8 mouse cellular contexts compared by ENCODE assay signal in genomic region chr12:103241311-103242082, GRCm38 (mm10). TPM values are rescaled to one million over a fixed set of nuclear protein-coding genes. Genes with fewer than 3 reads are reported as not detected.
A peak's percentile ranks its signal among the peaks of the same experiment; 100 is the strongest.
DNase-seq lines count a peak whose midpoint lies in the region; ATAC-seq lines count a peak whose summit lies in the region.

No protein-coding gene starts in this region.

- no peaks in the 10 kb centered on the region for H3K9me3 ChIP-seq in heart, embryonic 12.5 days (replicated peaks)
- H3K9me3 ChIP-seq in forebrain, embryonic 16.5 days (ENCODE audit: control insufficient read depth, low read length) = no peaks in the 10 kb centered on the region
- H3K9me3 ChIP-seq in liver, embryonic 15.5 days (replicated peaks) = no peaks in the 10 kb centered on the region

- DNase-seq in heart, postnatal 4 days = no peak
- peak; percentile 67 for DNase-seq in ZHBTc4 (ENCODE audit: low read depth, low spot score)
- no peak for DNase-seq in left cerebral cortex, postnatal 25 days (ENCODE audit: low spot score in 2 of 2)
- no peak for DNase-seq in layer of hippocampus, adult 11-12 months (ENCODE audit: low spot score)
- no peak for DNase-seq in cerebellum, postnatal 4 days (ENCODE audit: low spot score in 2 of 2)

- 0 out of 2 replicates have a peak, but pooled peaks have one; percentile 27 for ATAC-seq in heart, embryonic 12.5 days (ENCODE audit: insufficient number of reproducible peaks, low FRiP score)
- peak; percentile 49 for ATAC-seq in forebrain, embryonic 16.5 days
- no peak for ATAC-seq in liver, embryonic 15.5 days (ENCODE audit: insufficient read depth)

- H3K4me3 ChIP-seq in heart, embryonic 12.5 days = peak overlapping the region; percentile 73
- peak overlapping the region; percentile 68 for H3K4me3 ChIP-seq in forebrain, embryonic 16.5 days (replicated peaks; ENCODE audit: low read length)
- H3K4me3 ChIP-seq in liver, embryonic 15.5 days (replicated peaks) = peak overlapping the region; percentile 46

- intact Hi-C loops in left cerebral cortex, postnatal 25 days (cut with DNase I) = loop anchor here (1.0 kb wide), 2 partner anchors 52 to 97 kb away; no protein-coding TSS in a partner anchor

- H3K36me3 ChIP-seq in heart, embryonic 12.5 days = no peaks in the 10 kb centered on the region
- H3K36me3 ChIP-seq in forebrain, embryonic 16.5 days (ENCODE audit: control insufficient read depth, insufficient read depth) = no peaks in the 10 kb centered on the region
- no peaks in the 10 kb centered on the region for H3K36me3 ChIP-seq in liver, embryonic 15.5 days (replicated peaks)

- H3K9ac ChIP-seq in heart, embryonic 12.5 days = peak overlapping the region; percentile 79
- H3K9ac ChIP-seq in forebrain, embryonic 16.5 days (replicated peaks; ENCODE audit: low read depth, low read length) = peak overlapping the region; percentile 62
- H3K9ac ChIP-seq in liver, embryonic 15.5 days = no peak overlapping the region

- H3K27me3 ChIP-seq in heart, embryonic 12.5 days (replicated peaks) = peaks cover 44% of the 10 kb centered on the region
- peaks cover 13% of the 10 kb centered on the region for H3K27me3 ChIP-seq in forebrain, embryonic 16.5 days (replicated peaks; ENCODE audit: control insufficient read depth, insufficient read depth, low read length)
- peaks cover 54% of the 10 kb centered on the region for H3K27me3 ChIP-seq in liver, embryonic 15.5 days

- no peak overlapping the region for H3K27ac ChIP-seq in heart, embryonic 12.5 days (ENCODE audit: poor library complexity, severe bottlenecking)
- no peak overlapping the region for H3K27ac ChIP-seq in forebrain, embryonic 16.5 days (ENCODE audit: low read length)
- H3K27ac ChIP-seq in liver, embryonic 15.5 days (replicated peaks) = no peak overlapping the region

- H3K4me1 ChIP-seq in heart, embryonic 12.5 days (replicated peaks) = peaks cover 11% of the 10 kb centered on the region
- H3K4me1 ChIP-seq in forebrain, embryonic 16.5 days (replicated peaks; ENCODE audit: control insufficient read depth, insufficient read depth, low read length) = peaks cover 7% of the 10 kb centered on the region
- H3K4me1 ChIP-seq in liver, embryonic 15.5 days (replicated peaks) = no peaks in the 10 kb centered on the region

- H3K4me2 ChIP-seq in heart, embryonic 12.5 days = peak overlapping the region; percentile 80
- peak overlapping the region; percentile 77 for H3K4me2 ChIP-seq in forebrain, embryonic 16.5 days (ENCODE audit: low read length)
- H3K4me2 ChIP-seq in liver, embryonic 15.5 days = peak overlapping the region; percentile 60

- WGBS in heart, embryonic 12.5 days = 13% methylated on average over 36 of the region's 36 CpGs
- WGBS in forebrain, embryonic 16.5 days = 10% methylated on average over 36 of the region's 36 CpGs
- 11% methylated on average over 36 of the region's 36 CpGs for WGBS in liver, embryonic 15.5 days (ENCODE audit: insufficient replicate concordance)

RNA-seq across cellular contexts. Expression of gene Prima1, which starts 0.5 kb away (rescaled TPM):
- polyA plus RNA-seq in heart, embryonic 12.5 days (2016; fragmentation: Nextera tagmentation; extraction: Ambion mirVana) = 0.75 TPM in 1 of 2 replicates, not detected in the other
- under 1 TPM; 0.62 to 0.65 TPM for total RNA-seq in heart, postnatal 4 days (2021)
- polyA plus RNA-seq in forebrain, embryonic 16.5 days (2015; fragmentation: Nextera tagmentation; extraction: Ambion mirVana) = 0.25 TPM in 1 of 2 replicates, not detected in the other
- not detected in 2 replicates for polyA plus RNA-seq in liver, embryonic 15.5 days (2015; fragmentation: Nextera tagmentation; extraction: Ambion mirVana)
- total RNA-seq in left cerebral cortex, postnatal 25 days (2021) = 10 to 100 TPM in 1 of 2 experiments, 1 to 10 TPM in 1; 4.3 to 10.7 TPM
